Mouse (Mus musculus) cortical plate, adult 2 months (tissue): ENCODE data around the gene Fbxl13.

Experiments
- CTCF ChIP-seq: fragments of 200-500 bp; IDR thresholded peaks from 2 replicates; pipeline ENCODE4 v1.5.1; 2011; ENCODE audit warnings: mild to moderate bottlenecking, control low read depth, low read length; ENCODE audit not compliant: insufficient read depth; ENCODE audit errors: extremely low read depth
- POLR2A ChIP-seq: fragments of 200-500 bp; IDR thresholded peaks from 2 replicates; pipeline ENCODE4 v1.6.1; 2011; ENCODE audit warnings: mild to moderate bottlenecking, low read length, control low read depth; ENCODE audit not compliant: insufficient read depth; ENCODE audit errors: extremely low read depth

DNA sequence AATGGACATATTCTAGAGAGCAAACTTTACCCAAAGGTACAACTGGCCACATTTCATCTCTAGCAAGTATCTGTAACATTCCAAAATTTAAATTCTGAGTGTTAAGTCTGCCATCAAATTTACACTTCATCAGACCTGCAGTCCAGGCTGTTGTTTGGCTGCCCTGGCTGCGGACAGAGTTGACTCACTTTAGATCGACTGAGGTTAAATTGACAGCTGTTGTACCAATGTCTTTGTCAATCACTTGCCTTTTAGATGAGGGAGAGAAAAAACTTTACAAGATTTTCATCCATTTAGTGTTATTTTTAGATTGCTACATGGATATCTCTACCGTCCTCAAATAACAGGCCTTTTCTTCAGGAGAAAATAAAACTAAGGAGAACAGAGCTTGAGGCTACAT is 126.3 kb downstream of the Fbxl13 start:
- TF ChIP-seq POLR2A (no peak), CTCF (no peak)
